Mouse (Mus musculus) monocyte, adult 5-6 weeks (primary cell): Measurements from ENCODE around the gene Il1rapl1. TPM values are rescaled to one million over a fixed set of nuclear protein-coding genes. Genes with fewer than 3 reads are reported as not detected.

Experiments used
- ATAC-seq: fragments of 153-309, 156-312 bp; replicated peaks from 2 replicates; pipeline ENCODE4 v1.8.0; 2017; ENCODE audit warnings: mild to moderate bottlenecking; ENCODE audit not compliant: low TSS enrichment, insufficient number of reproducible peaks, severe bottlenecking, poor library complexity, low FRiP score
- total RNA-seq: library from RNA; stranded (forward); fragments of 200-1000, 200-491, 200-594 nt; gene quantifications from 3 replicates; pipeline ENCODE4 v1.2.3, GENCODE M21; 2017

The Il1rapl1 gene
- not detected in 3 replicates for total RNA-seq

DNA sequence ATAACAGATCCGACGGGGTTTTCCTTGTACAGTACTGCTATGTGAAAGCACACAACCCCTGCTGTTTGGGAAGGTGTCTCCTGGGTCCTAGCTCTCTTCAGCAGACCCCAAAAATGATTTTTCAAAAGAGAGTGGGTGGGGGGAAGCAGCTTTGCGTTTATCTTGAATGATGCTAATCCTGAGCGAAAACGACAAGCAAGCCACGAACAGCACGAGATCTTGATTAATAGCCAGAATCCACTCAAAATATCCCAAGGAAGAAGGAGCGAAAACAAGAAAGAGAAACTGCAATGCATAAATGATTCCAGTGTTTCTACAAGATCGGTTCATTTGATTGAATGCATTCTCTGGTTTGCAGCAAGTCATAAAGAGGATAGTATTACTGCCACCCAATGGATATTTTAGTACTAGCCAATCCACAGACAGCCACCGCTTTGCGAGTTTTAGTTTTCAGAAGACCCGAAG lies at the start of gene Il1rapl1:
TSS of gene Il1rapl1 (minus strand) at position 37 of the 465 bp plus-strand sequence.
- ATAC-seq = no peak

DNA sequence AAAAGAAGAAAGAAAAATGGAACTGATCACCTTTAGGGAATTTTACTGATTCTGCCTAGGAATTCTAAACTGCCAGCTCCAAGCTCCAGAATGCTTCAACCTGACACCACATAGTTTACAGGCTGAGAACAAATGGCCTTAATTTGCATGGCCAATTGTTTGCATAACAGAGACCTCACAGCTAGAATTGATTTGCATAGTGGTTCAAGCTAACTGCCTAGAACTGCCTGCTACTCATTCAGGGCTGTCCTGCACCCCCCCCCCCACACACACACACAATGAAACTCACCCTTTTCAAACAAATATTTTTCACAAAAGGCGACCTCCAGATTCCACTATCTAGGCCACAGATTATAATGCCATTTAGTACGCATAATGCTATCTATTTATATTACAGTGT lies 42.6 kb upstream of the Il1rapl1 start:
- ATAC-seq = no peak

DNA sequence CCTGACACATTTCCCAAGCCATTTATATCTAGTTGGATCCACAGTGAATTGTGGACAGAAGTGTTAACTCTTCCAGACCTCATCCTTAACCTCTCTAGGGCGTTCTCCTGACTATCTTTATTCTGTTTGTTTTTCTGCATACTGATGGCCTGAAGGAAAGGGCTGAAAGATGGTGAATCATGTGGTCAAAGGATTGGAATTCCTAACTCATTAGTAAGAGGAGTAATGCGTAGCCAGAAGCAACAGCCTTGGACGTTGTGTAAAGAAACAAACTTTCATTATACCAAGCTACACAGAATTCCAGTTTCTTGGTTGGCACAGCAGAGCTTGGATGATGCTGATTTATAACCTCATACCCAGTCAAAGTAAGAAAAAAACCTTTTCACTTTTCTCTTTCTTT lies 10.2 kb upstream of the Il1rapl1 start:
- no peak for ATAC-seq

DNA sequence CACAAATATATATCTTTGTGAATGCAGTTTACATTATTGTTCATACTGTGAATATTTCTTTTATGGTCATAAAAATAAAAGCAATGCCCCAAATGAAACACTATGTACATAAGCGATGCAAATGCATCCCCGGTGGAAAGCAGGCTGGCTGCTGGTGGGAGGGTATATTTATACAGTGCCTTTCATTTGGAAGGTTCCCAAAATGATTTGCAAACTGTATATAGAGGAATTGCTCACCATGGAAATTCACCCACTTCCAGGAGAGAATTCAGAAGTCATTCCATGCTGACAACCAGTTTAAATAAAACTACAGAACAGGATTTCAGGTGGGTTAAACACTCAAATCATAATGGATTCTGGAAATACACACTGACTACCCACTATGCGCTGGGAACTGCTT lies 4.6 kb upstream of the Il1rapl1 start:
- ATAC-seq = no peak

DNA sequence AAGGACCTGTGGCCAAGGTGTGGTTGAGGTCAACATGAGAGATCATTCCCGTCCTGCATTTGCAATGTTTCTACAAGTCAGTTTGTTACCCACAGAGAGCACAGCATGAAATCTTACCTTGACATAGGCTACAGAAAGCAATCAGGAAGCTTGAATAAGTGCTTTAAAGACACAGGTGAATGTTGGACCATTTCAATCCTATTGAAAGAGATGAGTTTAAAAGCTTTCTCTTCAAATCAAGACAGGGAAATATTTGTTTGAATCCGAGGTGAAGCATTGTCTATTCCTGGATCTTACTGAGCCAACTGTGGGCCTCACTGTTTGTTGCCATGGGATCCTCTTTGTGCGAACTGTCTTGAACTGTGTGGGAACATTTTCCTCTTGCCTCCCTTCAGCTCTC lies 2.4 kb upstream of the Il1rapl1 start:
- ATAC-seq = no peak

DNA sequence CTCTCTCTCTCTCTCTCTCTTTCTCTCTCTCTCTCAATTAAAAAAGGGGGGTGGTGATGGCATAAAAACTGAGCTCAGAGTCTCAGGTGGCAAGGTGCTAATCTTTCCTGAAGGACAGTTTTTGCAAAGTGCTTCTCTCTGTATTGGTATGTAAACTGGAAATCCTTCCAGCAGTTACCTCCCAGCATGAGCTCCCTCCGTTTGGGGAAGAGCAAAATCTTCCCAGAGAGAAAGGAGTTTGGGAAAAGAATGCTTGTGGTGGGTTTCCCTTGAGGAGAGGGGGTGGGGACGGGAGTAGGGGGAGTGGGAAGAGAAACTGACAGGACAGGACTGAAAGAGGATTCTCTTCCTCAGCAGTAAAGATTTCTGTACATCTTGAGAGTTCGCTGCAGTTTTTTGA lies 881 bp upstream of the Il1rapl1 start:
- ATAC-seq = no peak

DNA sequence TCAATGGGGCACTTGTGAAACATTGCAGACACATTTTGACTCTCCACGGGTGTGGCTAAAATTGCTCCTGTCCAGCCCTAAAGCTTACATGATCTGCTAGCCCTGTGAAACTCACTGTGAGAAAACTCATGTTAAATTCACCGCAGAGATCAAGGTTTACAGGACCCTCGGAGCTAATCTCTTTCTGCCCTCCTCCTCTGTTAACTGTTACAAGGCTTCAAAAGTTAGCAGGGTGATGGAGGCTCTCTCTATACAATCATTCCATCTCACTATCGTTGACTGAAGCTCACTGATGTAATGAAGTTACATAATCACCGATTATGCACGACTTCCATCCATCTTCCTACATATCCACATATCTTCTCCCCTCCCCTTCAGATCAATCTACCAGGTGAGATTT lies 1.9 kb downstream of the Il1rapl1 start:
- no peak for ATAC-seq

DNA sequence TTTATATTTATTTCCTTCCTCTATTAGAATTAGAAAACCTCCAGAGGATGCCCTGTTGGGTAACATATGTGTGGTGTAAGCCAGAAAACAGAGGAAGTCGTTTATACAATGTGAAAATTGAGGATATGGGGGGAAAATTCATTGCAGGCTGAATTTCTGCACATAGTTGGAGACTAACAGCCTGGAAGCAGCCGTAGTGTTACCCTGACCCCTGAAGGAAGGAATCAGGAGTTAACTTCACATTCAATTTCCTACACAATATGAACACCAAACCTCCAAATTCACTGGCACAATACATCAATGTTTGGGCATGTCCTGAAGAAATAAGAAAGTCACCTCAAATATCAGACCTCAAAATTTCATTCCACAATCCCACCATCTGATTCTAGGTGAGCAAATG lies 3.2 kb downstream of the Il1rapl1 start:
- no peak for ATAC-seq

DNA sequence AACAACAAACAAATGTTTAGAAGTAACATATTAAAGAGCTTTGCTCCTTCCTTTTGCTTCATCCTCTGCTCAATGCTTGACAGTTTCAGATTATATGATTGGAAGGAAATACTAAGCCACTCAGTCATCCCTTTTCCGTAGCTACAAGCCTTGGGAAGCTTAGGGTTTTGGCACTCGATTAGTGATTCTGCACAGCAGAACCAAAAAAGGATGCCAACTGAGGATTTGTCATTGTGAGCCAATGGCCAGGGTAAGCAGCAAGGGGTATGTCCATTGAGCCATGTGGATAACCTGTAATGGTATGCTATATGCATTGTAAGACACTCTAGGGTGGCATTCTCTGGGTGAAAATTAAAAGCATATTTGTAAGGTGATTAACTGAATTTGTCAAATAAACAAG lies 5.7 kb downstream of the Il1rapl1 start:
- ATAC-seq = no peak

DNA sequence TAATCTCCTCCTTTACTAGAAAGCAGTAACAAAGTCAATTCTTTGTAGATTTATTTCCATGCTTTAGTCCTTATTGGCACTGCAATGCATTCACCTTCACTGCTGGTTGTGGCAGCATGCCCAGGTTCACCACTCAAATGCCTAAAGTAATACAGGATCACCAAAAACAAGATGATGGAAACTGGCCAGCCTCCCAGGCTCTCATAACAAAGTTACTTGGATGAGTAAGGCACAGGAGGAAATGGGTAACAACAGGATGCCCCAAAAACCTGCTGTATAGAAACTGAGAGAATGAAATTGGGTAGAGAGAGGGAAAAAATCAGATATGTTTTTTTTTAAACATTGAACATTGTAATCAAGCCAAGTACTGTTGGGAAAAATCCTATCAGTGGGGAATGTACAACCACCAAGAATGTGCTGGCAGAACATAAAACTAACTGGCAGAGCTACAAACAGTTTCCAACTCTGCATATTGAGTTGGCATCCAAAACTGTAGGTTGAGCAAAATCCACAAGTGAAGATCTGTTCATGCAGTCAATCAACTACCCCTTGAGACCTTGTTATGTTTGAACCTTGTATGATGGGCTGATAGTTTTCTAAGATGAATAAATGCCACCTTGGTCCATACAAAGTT lies 21.4 kb downstream of the Il1rapl1 start:
- ATAC-seq = no peak

DNA sequence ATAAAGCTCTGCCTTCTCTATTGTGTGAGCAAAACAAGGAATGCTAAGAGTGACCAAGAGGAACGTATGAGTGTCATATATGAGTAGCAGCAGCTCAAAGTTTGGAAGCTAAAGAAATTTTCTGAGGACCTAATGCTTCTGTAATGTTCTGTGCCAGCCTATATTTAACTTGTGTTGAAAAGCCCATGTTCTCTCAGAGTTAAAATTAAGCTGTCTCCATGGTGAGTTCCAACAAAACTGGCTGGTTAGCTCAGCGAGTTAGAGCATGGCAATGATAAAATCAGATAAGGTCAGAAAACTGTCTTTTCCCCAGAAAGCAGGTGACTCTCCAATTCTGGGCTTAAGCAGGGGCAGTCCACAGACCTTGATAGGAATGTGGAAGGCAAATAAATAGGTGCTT lies 25.6 kb downstream of the Il1rapl1 start:
- no peak for ATAC-seq

DNA sequence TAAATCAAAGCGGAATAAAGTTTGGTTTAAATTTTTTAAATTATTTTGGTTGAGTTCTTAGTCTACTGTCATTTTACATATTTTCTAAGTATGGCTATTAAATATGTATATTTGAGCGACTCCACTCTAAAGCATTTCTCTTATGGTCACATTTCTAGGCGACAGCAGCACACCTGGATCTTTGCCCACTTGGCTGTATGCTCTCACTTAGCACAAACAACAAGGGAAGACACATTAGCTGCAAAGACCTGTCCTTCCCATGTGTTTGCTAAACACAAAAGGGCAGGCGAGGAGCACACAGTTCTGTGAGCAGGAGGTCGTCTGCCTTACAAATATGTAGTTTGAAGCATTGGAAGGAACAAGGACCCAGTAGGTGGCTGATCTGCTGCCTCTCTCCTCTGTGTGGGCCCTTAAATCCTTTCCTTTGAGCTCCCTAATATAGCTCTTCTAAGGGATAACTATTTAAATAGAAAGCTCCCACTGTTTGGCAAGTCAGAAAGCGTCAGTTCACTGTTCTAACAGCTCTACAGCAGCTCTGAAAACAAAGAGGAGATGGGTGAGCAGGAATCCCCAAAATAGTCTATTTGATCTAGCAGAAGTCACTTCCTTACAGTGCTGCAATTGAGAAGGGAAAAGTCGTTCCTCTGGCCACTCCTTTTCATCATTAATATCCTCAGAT lies 42.6 kb downstream of the Il1rapl1 start:
- ATAC-seq = no peak

DNA sequence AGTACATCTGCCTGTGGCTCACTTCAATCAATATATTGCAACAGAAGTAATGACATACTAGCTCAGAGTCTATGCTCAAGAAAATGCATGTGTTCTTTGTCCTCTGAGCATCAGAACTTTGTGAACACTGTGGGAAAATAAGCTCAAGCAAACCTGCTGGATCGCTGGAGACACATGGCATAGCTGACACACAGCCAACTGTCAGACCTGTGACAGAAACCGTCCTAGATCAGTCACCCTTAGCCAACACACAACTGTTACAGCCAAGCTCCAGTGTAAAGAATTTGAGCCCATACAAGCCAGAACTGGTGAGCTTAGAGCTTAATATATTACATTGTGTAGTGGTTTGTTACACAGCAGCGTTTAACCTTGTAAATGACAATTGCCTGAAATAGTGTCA lies 45.1 kb downstream of the Il1rapl1 start:
- ATAC-seq = no peak

DNA sequence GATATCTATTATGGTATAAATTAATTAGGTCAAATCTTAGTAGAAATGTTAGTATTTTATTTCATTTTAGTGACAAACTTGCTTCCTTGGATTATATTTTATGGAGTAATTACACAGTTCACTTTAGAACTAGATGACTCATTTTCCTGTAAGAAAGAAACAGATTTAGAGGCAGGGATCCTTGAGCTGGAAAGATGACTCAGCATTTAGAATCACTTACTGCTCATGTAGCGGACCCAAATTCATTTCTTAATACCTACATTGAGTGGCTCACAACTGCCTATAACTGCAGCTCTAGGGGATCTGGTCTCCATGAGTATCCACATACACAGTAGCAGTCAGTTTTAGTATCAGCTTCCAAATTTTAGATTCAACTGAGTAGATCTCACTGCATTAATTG lies 71.9 kb downstream of the Il1rapl1 start:
- ATAC-seq = no peak

DNA sequence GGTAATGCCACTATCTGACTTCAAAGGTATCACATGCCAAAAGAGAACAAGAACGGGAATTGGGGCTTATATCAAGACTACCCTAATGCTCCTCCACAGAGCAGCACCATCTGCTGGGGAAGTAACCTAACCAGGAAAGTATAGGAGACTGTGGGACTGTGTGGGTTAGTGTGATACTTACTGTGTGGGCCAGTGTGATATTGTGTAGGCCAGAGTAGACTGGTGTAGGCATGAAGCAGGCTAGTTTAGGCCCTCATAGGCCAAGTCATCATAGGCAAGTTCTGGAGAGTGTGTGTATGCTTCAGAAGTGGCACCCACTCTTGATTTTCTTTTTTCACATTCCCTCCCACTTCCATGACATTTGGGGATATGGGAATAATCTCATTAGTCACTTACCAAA lies 76.5 kb downstream of the Il1rapl1 start:
- ATAC-seq = no peak

DNA sequence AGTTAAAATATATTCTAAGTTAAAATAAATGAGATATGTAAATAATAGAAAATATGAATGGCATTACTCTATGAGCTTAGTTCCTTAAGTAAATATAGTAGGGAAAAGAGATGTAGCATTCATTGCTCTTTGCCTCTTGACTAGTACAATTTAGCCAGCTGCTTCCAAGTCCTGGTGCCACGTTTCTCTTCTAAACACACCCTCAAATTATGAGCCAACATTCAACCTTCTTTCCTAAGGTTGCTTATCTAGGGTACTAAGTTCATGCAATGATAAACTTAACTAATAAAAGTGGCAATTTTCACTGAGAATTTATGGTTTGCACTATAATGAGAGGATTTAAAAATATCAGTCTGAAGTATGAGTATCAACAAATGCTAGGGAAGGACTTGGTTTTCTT lies 218.3 kb downstream of the Il1rapl1 start:
- no peak for ATAC-seq

DNA sequence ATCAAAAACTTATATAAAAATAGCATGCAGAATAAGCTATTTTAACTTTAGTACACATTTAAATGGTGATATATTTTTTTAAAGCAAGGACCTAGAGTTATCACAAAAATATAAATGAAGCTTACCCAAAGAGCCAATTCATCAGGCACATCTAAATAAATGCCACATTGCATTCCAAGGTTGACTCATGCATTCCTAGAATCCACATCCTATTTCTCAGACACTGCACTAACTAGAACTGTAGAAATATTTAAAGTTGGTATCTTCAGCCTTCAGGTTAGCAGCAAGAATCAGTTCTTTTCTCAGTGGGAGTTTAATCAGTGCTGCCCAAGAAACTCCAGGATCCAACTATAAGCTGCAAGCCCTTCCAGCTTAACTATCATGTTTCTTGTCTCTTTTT lies 223.5 kb downstream of the Il1rapl1 start:
- no peak for ATAC-seq

DNA sequence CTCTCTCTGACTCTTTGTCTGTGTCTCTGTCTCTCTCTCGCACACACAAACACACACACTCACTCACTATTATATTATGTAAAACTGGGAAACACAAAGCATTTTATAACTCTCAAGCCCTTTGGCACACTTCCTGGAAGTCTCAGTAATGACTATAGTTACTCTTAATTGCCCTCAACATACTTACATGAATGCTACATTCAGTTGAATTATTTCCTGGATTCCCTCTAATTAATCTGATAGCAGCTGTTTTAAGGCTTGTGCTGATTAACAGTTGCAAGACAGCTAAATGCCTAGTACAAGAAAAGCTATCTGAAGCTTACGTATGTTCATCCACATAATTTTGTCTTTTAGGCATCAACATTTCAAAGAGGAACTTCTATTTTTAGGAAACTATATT lies 261.3 kb downstream of the Il1rapl1 start:
- ATAC-seq = no peak

DNA sequence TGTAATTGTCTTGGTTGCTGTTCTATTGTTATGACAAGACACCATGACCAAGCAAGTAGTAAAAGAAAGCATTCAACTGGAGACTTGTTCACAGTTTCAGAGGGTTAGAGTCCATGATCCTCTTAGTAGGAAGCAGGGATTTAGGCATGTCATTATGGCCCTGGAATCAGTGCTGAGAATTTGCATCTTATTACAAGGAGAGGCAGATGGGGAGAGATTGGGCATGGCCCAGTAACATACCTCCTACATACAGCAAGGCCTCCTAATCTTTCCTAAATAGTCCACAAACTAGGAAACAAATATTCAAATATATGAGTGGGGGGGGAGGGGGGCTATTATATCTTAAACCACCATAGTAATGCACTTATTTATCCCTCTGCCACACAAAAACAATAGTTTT lies 301.6 kb downstream of the Il1rapl1 start:
- ATAC-seq = no peak

DNA sequence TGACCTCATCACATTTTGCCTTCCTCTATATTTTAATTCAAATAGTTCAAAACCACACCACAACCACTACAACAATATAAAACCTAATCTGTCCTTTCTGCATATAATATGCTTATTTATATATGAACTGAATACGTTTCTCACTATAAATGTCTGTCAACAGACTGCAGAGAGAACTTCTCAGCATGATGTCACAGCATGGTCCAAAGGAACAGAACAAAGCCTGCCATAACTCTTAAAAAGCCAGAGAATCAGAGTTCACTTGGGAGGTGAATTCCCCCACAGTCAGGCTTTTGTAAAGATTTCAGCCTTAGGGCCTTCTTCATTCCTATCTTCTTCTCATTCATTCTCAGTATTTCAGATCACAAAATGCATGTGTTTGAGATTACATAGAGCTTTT lies 307.7 kb downstream of the Il1rapl1 start:
- ATAC-seq = no peak

DNA sequence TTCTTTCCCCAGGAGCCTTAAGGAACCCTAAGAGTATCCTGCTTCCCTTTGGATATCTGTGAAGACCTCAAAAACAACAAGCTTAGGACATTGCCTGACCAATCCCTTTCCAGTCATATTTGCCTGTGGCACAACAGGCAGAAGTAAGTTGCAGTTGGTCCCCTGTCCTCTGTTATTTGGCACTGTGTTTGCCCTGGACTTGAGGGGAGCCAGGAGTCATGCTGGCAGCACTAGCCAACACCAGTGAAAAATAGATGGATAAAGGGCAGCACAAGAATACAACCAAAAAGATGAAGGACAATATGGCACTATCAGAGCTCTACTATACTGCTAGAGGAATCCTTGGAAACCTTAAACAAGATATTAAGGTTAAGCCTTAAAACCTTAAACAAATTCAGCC lies 322.4 kb downstream of the Il1rapl1 start:
- ATAC-seq = no peak
